Comparison of ENCODE assay signal across 24 mouse cellular contexts in the genomic region with DNA sequence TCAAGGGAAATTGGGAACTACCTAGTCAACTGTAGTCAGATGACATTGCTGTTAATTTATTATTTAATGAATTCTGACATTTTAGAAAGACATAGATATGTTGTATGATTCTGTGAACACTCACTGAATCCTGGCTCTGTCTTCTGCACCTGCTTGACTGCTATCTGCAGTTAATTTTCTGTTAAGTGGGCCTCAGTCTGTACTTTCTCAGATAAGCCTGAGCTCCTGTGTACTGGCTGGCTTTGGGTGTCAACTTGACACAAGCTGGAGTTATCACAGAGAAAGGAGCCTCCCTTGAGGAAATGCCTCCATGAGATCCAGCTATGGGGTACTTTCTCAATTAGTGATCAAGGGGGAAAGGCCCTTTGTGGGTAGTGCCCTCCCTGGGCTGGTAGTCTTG.
"Had no signal": no experiment of that assay in that cellular context is flagged by ENCODE, and none has a peak within 500 bp of the region (broad histone marks: within the 10 kb centered on the region; RNA-seq: fewer than 3 reads in every experiment).

No protein-coding gene starts in this region.

- H3K36me3 ChIP-seq: intestine, embryonic 15.5 days; kidney, embryonic 15.5 days; limb, embryonic 10.5 days; limb, embryonic 13.5 days; lung, embryonic 15.5 days; midbrain, embryonic 10.5 days; midbrain, embryonic 15.5 days; neural tube, embryonic 12.5 days; neural tube, embryonic 15.5 days had no signal

- H3K27ac ChIP-seq: intestine, embryonic 15.5 days; kidney, embryonic 15.5 days; left cerebral cortex, adult 2 months; limb, embryonic 10.5 days; limb, embryonic 13.5 days; lung, embryonic 15.5 days; midbrain, embryonic 10.5 days; midbrain, embryonic 15.5 days; neural tube, embryonic 12.5 days; neural tube, embryonic 15.5 days; stomach, postnatal 0 days had no signal

- H3K4me1 ChIP-seq: intestine, embryonic 15.5 days; kidney, embryonic 15.5 days; limb, embryonic 10.5 days; limb, embryonic 13.5 days; midbrain, embryonic 10.5 days; midbrain, embryonic 15.5 days; neural tube, embryonic 12.5 days; neural tube, embryonic 15.5 days had no signal

- H3K9me3 ChIP-seq: intestine, embryonic 15.5 days; kidney, embryonic 15.5 days; limb, embryonic 10.5 days; limb, embryonic 13.5 days; lung, embryonic 15.5 days; midbrain, embryonic 10.5 days; midbrain, embryonic 15.5 days; neural tube, embryonic 12.5 days; neural tube, embryonic 15.5 days had no signal

- H3K4me3 ChIP-seq: intestine, embryonic 15.5 days; kidney, embryonic 15.5 days; left cerebral cortex, adult 2 months; limb, embryonic 10.5 days; limb, embryonic 13.5 days; lung, embryonic 15.5 days; midbrain, embryonic 10.5 days; midbrain, embryonic 15.5 days; neural tube, embryonic 12.5 days; neural tube, embryonic 15.5 days had no signal

- H3K4me2 ChIP-seq: intestine, embryonic 15.5 days; kidney, embryonic 15.5 days; limb, embryonic 13.5 days; lung, embryonic 15.5 days; midbrain, embryonic 15.5 days; neural tube, embryonic 12.5 days; neural tube, embryonic 15.5 days had no signal

- H3K27me3 ChIP-seq: intestine, embryonic 15.5 days; kidney, embryonic 15.5 days; limb, embryonic 13.5 days; lung, embryonic 15.5 days; midbrain, embryonic 15.5 days; neural tube, embryonic 12.5 days; neural tube, embryonic 15.5 days had no signal

- ATAC-seq: intestine, embryonic 15.5 days; midbrain, embryonic 15.5 days had no signal

- H3K9ac ChIP-seq: intestine, embryonic 15.5 days; kidney, embryonic 15.5 days; limb, embryonic 13.5 days; lung, embryonic 15.5 days; midbrain, embryonic 15.5 days; neural tube, embryonic 12.5 days; neural tube, embryonic 15.5 days had no signal

- DNase-seq: kidney, adult 11 months; kidney, adult 8-10 months; kidney, postnatal 10 days; kidney, postnatal 36 days; layer of hippocampus, postnatal 36 days; lung, postnatal 10 days; lung, postnatal 4 days; right cerebral cortex, adult 18-20 months; right cerebral cortex, postnatal 14 days; right cerebral cortex, postnatal 4 days; thymus, adult 2 months; thymus, postnatal 14 days; thymus, postnatal 4 days had no signal
